Mouse (Mus musculus): ENCODE results near the gene Nek2. TPM values are rescaled to one million over a fixed set of nuclear protein-coding genes. Genes with fewer than 3 reads are reported as not detected.

Gene Nek2
- polyA plus RNA-seq, 1 experiment from 2014 or later = 31.7 TPM

DNA sequence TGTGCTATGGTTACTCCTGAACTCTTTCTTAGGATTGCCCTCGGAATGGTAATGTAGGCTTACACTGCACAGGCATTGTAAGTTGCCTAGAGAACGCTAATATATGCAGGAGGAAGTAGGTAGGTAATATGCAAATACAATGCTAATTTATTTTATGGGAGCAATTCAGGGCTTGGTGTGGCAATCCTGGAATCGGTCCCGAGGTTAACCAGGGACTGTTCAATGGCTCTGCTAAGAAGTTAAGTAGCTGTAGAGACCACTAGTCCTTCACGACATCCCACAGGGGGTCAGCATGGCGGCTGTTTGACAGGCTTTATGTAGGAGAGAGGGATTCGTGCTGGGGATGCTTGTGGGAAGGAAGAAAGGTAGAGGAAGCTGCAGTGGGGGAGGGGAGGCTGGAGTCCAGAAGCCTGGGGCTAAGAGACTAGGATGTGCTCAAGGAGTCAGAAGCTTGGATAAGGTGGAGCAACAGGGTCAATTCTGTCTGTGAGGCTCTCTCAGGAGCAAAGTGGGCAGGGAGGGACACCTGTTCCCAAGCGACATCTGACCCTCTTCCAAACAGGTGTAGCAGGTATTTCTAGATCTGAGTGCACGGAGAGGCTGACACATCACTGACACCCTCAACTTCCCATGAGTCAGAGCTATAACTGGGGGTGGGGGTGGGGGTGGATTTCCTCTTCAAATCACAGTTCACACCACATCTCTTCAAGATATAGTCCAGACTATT is 19.0 kb upstream of the Nek2 start:
- H3K4me1 ChIP-seq = peaks cover 16% of the 10 kb centered on the region
- no peak overlapping the region for H3K27ac ChIP-seq (replicated peaks)
- H3K4me2 ChIP-seq = no peak overlapping the region
- no peak for ATAC-seq (ENCODE audit: extremely low read depth, insufficient number of reproducible peaks, low FRiP score, low TSS enrichment)
- H3K9ac ChIP-seq = no peak overlapping the region
- no peaks in the 10 kb centered on the region for H3K27me3 ChIP-seq (replicated peaks)
- H3K4me3 ChIP-seq = no peak overlapping the region
- no peaks in the 10 kb centered on the region for H3K36me3 ChIP-seq
- WGBS = 60% methylated on average over 9 of the region's 9 CpGs
- H3K9me3 ChIP-seq = peaks cover 11% of the 10 kb centered on the region

DNA sequence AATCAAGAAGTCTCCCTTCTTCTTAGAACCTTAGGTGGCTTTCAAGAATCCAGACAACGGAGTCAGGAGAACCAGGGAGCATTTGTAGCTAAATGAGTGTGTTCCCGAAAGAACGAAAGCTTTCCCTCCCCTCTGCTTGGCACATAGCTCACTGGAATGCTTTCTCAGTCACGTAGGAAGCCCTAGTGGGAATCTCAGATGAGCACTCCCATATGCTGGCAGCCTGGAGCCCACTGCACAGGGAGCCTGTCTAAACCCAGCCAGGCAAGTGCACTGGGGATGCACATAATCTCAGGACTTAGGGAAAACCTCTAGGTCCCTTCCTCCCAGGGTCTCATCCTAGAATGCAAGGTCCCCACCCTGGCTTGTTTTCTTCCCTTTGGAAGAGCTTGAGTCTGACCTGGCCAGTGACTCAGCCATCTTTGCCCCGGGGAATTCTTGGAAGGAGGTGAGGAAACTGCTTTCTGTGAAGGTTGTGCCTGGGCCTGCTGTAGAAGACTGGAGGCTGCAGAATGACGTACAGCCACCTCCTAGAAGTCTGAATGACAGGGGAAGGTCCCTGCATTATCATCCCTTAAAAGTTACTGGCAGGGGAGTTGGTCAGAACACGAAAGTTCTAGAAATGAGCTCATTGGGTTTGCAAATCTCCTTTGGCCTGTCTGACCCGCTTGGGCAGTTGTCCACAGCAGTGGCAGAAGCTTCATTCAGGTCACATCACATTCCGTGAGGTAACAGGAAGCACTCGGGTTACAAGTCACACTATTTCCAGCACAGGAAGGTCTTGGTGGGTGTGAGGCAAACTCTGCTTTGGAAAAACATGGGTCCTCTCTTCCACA is 18.2 kb upstream of the Nek2 start:
- H3K36me3 ChIP-seq = no peaks in the 10 kb centered on the region
- no peak for ATAC-seq (ENCODE audit: extremely low read depth, insufficient number of reproducible peaks, low FRiP score, low TSS enrichment)
- H3K9me3 ChIP-seq = peaks cover 11% of the 10 kb centered on the region
- no peak overlapping the region for H3K27ac ChIP-seq (replicated peaks)
- H3K4me1 ChIP-seq = peaks cover 16% of the 10 kb centered on the region
- no peak overlapping the region for H3K9ac ChIP-seq
- H3K4me3 ChIP-seq = no peak overlapping the region
- no peak overlapping the region for H3K4me2 ChIP-seq
- no peaks in the 10 kb centered on the region for H3K27me3 ChIP-seq (replicated peaks)
- 48% methylated on average over 10 of the region's 10 CpGs for WGBS

GRCm38 (mm10) chr1:191804747-191805146 is 16.5 kb upstream of the Nek2 start:
- Histone ChIP-seq H3K4me2 (no peak overlapping the region), H3K4me3 (no peak overlapping the region), H3K27ac (replicated peaks) (no peak overlapping the region), H3K9ac (no peak overlapping the region), H3K9me3 (peaks cover 7% of the 10 kb centered on the region), H3K36me3 (no peaks in the 10 kb centered on the region), H3K4me1 (peaks cover 25% of the 10 kb centered on the region), H3K27me3 (replicated peaks) (no peaks in the 10 kb centered on the region)
- 43% methylated on average over 5 of the region's 5 CpGs for WGBS
- ATAC-seq (ENCODE audit: extremely low read depth, insufficient number of reproducible peaks, low FRiP score, low TSS enrichment) = no peak

GRCm38 (mm10) chr1:191805788-191806187 is 15.5 kb upstream of the Nek2 start:
- H3K4me2 ChIP-seq = no peak overlapping the region
- no peak overlapping the region for H3K27ac ChIP-seq (replicated peaks)
- no peaks in the 10 kb centered on the region for H3K36me3 ChIP-seq
- H3K9me3 ChIP-seq = peaks cover 7% of the 10 kb centered on the region
- no peak for ATAC-seq (ENCODE audit: extremely low read depth, insufficient number of reproducible peaks, low FRiP score, low TSS enrichment)
- no peaks in the 10 kb centered on the region for H3K27me3 ChIP-seq (replicated peaks)
- H3K4me1 ChIP-seq = peaks cover 25% of the 10 kb centered on the region
- no peak overlapping the region for H3K9ac ChIP-seq
- no peak overlapping the region for H3K4me3 ChIP-seq
- WGBS = 75% methylated on average over 6 of the region's 6 CpGs

GRCm38 (mm10) chr1:191806740-191807139 is 14.5 kb upstream of the Nek2 start:
- 80% methylated on average over 4 of the region's 4 CpGs for WGBS
- no peak overlapping the region for H3K27ac ChIP-seq (replicated peaks)
- H3K27me3 ChIP-seq (replicated peaks) = no peaks in the 10 kb centered on the region
- peaks cover 25% of the 10 kb centered on the region for H3K4me1 ChIP-seq
- H3K36me3 ChIP-seq = no peaks in the 10 kb centered on the region
- H3K4me2 ChIP-seq = no peak overlapping the region
- H3K9ac ChIP-seq = no peak overlapping the region
- no peak for ATAC-seq (ENCODE audit: extremely low read depth, insufficient number of reproducible peaks, low FRiP score, low TSS enrichment)
- H3K4me3 ChIP-seq = no peak overlapping the region
- H3K9me3 ChIP-seq = peaks cover 7% of the 10 kb centered on the region

DNA sequence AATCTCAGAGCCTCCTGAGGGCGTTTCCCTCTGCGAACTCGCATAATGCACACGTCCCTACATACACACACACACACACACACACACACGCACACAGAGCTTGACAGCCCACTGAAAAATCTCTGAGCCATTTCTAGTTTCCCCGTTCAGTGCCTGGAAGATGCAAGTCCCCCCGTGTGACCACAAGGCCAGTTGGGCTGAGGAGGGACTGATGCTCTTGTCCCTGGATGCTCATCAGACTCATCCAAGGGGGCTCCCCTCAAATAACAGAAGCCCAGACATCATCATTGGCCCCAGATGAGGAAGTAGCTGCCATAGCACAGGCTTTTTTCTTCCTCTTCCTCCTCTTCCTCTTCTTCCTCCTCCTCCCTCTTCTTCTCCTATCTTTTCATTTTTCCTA is 13.3 kb upstream of the Nek2 start:
- Histone ChIP-seq H3K4me2 (no peak overlapping the region), H3K9me3 (peaks cover 7% of the 10 kb centered on the region), H3K27me3 (replicated peaks) (no peaks in the 10 kb centered on the region), H3K4me3 (no peak overlapping the region), H3K36me3 (no peaks in the 10 kb centered on the region), H3K4me1 (peaks cover 16% of the 10 kb centered on the region), H3K27ac (replicated peaks) (no peak overlapping the region), H3K9ac (no peak overlapping the region)
- no peak for ATAC-seq (ENCODE audit: extremely low read depth, insufficient number of reproducible peaks, low FRiP score, low TSS enrichment)
- 77% methylated on average over 7 of the region's 7 CpGs for WGBS

- peak overlapping the region; percentile 21; the same call in 1 of the 2 replicates for H3K27ac ChIP-seq (replicated peaks)
- no peak overlapping the region for H3K4me3 ChIP-seq
- peaks cover 7% of the 10 kb centered on the region for H3K9me3 ChIP-seq
- no peaks in the 10 kb centered on the region for H3K36me3 ChIP-seq
- H3K4me2 ChIP-seq = no peak overlapping the region
- ATAC-seq (ENCODE audit: extremely low read depth, insufficient number of reproducible peaks, low FRiP score, low TSS enrichment) = no peak
- WGBS = 61% methylated on average over 12 of the region's 12 CpGs
- H3K4me1 ChIP-seq = peaks cover 9% of the 10 kb centered on the region
- no peaks in the 10 kb centered on the region for H3K27me3 ChIP-seq (replicated peaks)
- no peak overlapping the region for H3K9ac ChIP-seq
These were observed 12.5 kb upstream of the Nek2 start for GRCm38 (mm10) chr1:191808688-191809223.

- Histone ChIP-seq H3K27ac (replicated peaks) (no peak overlapping the region), H3K4me2 (no peak overlapping the region), H3K36me3 (no peaks in the 10 kb centered on the region), H3K4me1 (peaks cover 9% of the 10 kb centered on the region), H3K9ac (no peak overlapping the region), H3K9me3 (peaks cover 3% of the 10 kb centered on the region), H3K4me3 (no peak overlapping the region), H3K27me3 (replicated peaks) (no peaks in the 10 kb centered on the region)
- no peak for ATAC-seq (ENCODE audit: extremely low read depth, insufficient number of reproducible peaks, low FRiP score, low TSS enrichment)
- WGBS = 82% methylated on average over 12 of the region's 12 CpGs
These were observed 9.5 kb upstream of the Nek2 start for GRCm38 (mm10) chr1:191811774-191812173.

GRCm38 (mm10) chr1:191812949-191813691 is 8.1 kb upstream of the Nek2 start:
- Histone ChIP-seq H3K4me2 (no peak overlapping the region), H3K4me1 (peaks cover 14% of the 10 kb centered on the region), H3K9ac (no peak overlapping the region), H3K9me3 (no peaks in the 10 kb centered on the region), H3K36me3 (no peaks in the 10 kb centered on the region), H3K27me3 (replicated peaks) (no peaks in the 10 kb centered on the region), H3K4me3 (no peak overlapping the region), H3K27ac (replicated peaks) (no peak overlapping the region)
- 75% methylated on average over 13 of the region's 13 CpGs for WGBS
- no peak for ATAC-seq (ENCODE audit: extremely low read depth, insufficient number of reproducible peaks, low FRiP score, low TSS enrichment)

DNA sequence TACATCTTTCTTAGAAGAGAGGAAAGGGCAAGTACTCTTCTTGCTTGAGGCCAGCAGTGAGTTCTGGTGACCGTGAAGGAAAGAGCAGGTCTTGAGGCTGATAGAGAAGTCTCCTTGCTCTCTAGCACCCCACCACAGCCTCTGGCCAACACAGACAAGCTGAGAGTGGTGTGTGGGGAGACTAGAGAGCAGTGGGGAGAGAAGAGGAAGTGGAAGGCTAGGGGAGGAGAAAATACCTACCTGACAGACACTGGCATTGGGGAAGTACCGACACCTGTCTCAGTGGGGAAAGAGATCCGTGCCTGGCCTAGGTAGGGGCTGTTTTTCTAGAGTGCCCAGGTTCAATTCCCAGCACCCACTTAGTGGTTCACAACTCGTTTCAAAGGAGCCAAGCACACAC is 7.0 kb upstream of the Nek2 start:
- Histone ChIP-seq H3K4me3 (no peak overlapping the region), H3K4me1 (0 out of 2 replicates have a peak, but pooled peaks cover 6% of the 10 kb centered on the region), H3K9ac (no peak overlapping the region), H3K36me3 (no peaks in the 10 kb centered on the region), H3K9me3 (no peaks in the 10 kb centered on the region), H3K27ac (replicated peaks) (no peak overlapping the region), H3K4me2 (no peak overlapping the region), H3K27me3 (replicated peaks) (no peaks in the 10 kb centered on the region)
- WGBS = 68% methylated on average over 4 of the region's 4 CpGs
- no peak for ATAC-seq (ENCODE audit: extremely low read depth, insufficient number of reproducible peaks, low FRiP score, low TSS enrichment)

DNA sequence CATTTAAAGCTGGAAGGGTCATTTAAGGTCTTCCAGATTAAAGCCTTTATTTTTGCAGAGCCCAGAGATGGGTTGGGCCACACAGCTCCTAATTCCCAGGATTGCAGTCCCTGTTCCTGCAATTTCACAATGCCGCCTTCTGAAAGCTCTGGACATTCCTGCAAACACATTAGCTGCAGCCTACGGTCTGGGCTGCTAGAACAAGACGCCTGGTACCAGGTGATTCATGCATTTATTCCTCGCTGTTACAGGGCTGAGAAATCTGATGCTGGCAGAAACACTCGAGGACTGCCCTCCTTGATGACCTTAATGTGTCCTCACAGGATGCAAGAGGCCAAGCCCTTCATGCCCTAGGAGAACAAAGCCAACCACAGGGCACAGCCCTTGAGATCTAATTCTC is 6.3 kb upstream of the Nek2 start:
- Histone ChIP-seq H3K9ac (no peak overlapping the region), H3K27me3 (replicated peaks) (no peaks in the 10 kb centered on the region), H3K36me3 (no peaks in the 10 kb centered on the region), H3K27ac (replicated peaks) (no peak overlapping the region), H3K4me1 (0 out of 2 replicates have a peak, but pooled peaks cover 5% of the 10 kb centered on the region), H3K4me3 (no peak overlapping the region), H3K9me3 (no peaks in the 10 kb centered on the region), H3K4me2 (no peak overlapping the region)
- 50% methylated on average over 5 of the region's 5 CpGs for WGBS
- no peak for ATAC-seq (ENCODE audit: extremely low read depth, insufficient number of reproducible peaks, low FRiP score, low TSS enrichment)
